Mouse (Mus musculus) heart, adult 2 months (tissue): Measurements from ENCODE around the gene Crybg2. TPM values are rescaled to one million over a fixed set of nuclear protein-coding genes. Genes with fewer than 3 reads are reported as not detected.

Experiments
- DNase-seq, 2 experiments: peaks; one replicate each; pipeline ENCODE4 v3.0.0; 2021
- H3K27ac ChIP-seq: fragments of 200-600 bp; 2 replicates; pipeline ENCODE4 v1.8.1; 2022
- H3K27me3 ChIP-seq: fragments of 200-500 bp; 2 replicates; pipeline ENCODE4 v1.6.1; 2012; ENCODE audit warnings: mild to moderate bottlenecking, low read length, inconsistent platforms, mixed read lengths; ENCODE audit not compliant: control insufficient read depth, insufficient read depth
- H3K36me3 ChIP-seq: fragments of 200-500 bp; 2 replicates; pipeline ENCODE4 v1.6.1; 2012; ENCODE audit warnings: low read length, inconsistent platforms; ENCODE audit not compliant: control insufficient read depth, insufficient read depth
- H3K4me1 ChIP-seq: fragments of 200-500 bp; 2 replicates; pipeline ENCODE4 v1.6.1; 2011; ENCODE audit warnings: low read length; ENCODE audit not compliant: control insufficient read depth, insufficient read depth
- H3K4me3 ChIP-seq: fragments of 200-600 bp; 2 replicates; pipeline ENCODE4 v1.8.1; 2022
- H3K79me2 ChIP-seq: fragments of 200-500 bp; replicated peaks from 2 replicates; pipeline ENCODE4 v1.6.1; 2012; ENCODE audit warnings: mild to moderate bottlenecking, inconsistent platforms, low read length, moderate library complexity, mixed read lengths; ENCODE audit not compliant: control insufficient read depth, insufficient read depth
- H3K9ac ChIP-seq: fragments of 200-500 bp; 2 replicates; pipeline ENCODE4 v1.6.1; 2012; ENCODE audit warnings: low read depth, mild to moderate bottlenecking, control low read depth, inconsistent platforms, low read length, mixed read lengths
- CTCF ChIP-seq: fragments of 200-600 bp; IDR thresholded peaks from 2 replicates; pipeline ENCODE4 v1.8.1; 2022; ENCODE audit warnings: antibody characterized with exemption, mild to moderate bottlenecking, moderate library complexity
- EP300 ChIP-seq: fragments of 200-500 bp; IDR thresholded peaks from 2 replicates; pipeline ENCODE4 v1.6.1; 2011; ENCODE audit warnings: low read depth, low read length, control low read depth; ENCODE audit not compliant: insufficient read depth
- POLR2A ChIP-seq: fragments of 200-500 bp; IDR thresholded peaks from 2 replicates; pipeline ENCODE4 v1.6.1; 2011; ENCODE audit warnings: mild to moderate bottlenecking, low read depth, low read length, control low read depth; ENCODE audit not compliant: insufficient read depth
- whole genome bisulfite sequencing: fragments of 180-500 bp; shearing (Covaris S2); methylation state at CpG from one replicate; pipeline ENCODE4 v1.1.7; 2018; 5-methylcytosine and 5-hydroxymethylcytosine counted together
- intact Hi-C: fragments of 180-260 bp; cut with DNase I; formaldehyde crosslinking; loops from one replicate; pipeline ENCODE4 v1.15.1; 2025
- polyA plus RNA-seq: library from polyadenylated mRNA; depleted of rRNA; stranded (reverse); fragments of >200 nt; gene quantifications from 2 replicates; pipeline ENCODE4 v1.2.3, GENCODE M21; 2012
- total RNA-seq, 2 experiments: library from RNA; stranded (reverse); gene quantifications; 2 replicates each; pipeline ENCODE4 v1.2.3; 2021

Crybg2 gene
- total and polyA plus RNA-seq, 3 experiments, result 0.49 TPM; not detected in 2

- peak in 1 of 2 experiments; percentile 65 for DNase-seq
- H3K9ac ChIP-seq, result no peak within 1 kb of the TSS
- H3K36me3 ChIP-seq, result no peaks in the 10 kb centered on the region
- 0 out of 2 replicates have a peak, but pooled peaks have one; percentile 15 for TF ChIP-seq POLR2A
- TF ChIP-seq CTCF, result no peak
- no peak for TF ChIP-seq EP300
- H3K27ac ChIP-seq, result no peak within 1 kb of the TSS
- no peaks in the 10 kb centered on the region; the same call in 1 of the 2 replicates for H3K4me1 ChIP-seq
- no peak within 1 kb of the TSS for H3K4me3 ChIP-seq
- no peaks in the 10 kb centered on the region for H3K27me3 ChIP-seq
- intact Hi-C loops, result no loop called here
- WGBS, result 58% methylated on average over 3 of the region's 3 CpGs
- no peaks in the 10 kb centered on the region for H3K79me2 ChIP-seq
Measured at GRCm38 (mm10) chr4:134094923-134095547, 34.4 kb downstream of the Crybg2 start, which contains the start of gene Cd52. Gene Cd52 (minus strand): TSS chr4:134095082.

GRCm38 (mm10) chr4:134096120-134096519, 35.5 kb downstream of the Crybg2 start:
- Histone ChIP-seq H3K27me3 (no peaks in the 10 kb centered on the region), H3K9ac (no peak overlapping the region), H3K27ac (no peak overlapping the region), H3K4me1 (no peaks in the 10 kb centered on the region; the same call in 1 of the 2 replicates), H3K36me3 (no peaks in the 10 kb centered on the region), H3K79me2 (no peaks in the 10 kb centered on the region), H3K4me3 (no peak overlapping the region)
- DNase-seq, result no peak
- 76% methylated on average over 3 of the region's 3 CpGs for WGBS
- intact Hi-C loops, result no loop called here
- TF ChIP-seq CTCF (no peak), EP300 (no peak), POLR2A (no peak)

DNA sequence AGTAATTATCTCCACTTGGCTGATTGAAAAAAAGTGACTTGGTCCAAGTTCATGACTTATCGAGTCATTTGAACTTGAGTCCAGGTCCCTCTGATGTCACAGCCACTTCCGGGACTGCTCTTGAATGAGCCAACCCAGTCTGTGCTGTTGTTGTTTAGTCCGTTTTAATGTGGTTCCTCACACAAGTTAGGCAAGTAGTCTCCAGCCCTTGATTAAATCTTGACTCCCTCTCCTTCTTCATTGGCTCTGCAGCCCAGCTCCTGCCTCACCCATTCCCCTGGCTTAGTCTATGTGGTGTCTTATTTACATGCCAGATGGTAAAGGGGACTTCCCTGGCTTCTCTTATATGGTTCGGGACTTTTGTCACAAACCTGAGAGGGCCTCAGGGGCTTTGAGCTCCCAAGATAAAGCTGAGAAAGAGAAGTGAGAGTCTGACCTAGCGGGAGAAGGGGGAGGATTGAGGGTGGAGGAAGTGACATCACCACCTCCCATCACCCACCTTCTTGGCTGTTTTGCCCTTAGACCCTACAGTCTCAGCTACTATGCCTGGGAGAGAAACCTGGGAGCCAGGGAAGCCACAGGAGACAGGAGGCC, 36.5 kb downstream of the Crybg2 start:
- no peak overlapping the region for H3K9ac ChIP-seq
- DNase-seq, result peak in 1 of 2 experiments; percentile 47
- no peaks in the 10 kb centered on the region; the same call in 1 of the 2 replicates for H3K4me1 ChIP-seq
- H3K4me3 ChIP-seq, result no peak overlapping the region
- no peaks in the 10 kb centered on the region for H3K27me3 ChIP-seq
- 51% methylated on average over 5 of the region's 5 CpGs for WGBS
- no peak for TF ChIP-seq POLR2A
- TF ChIP-seq CTCF, result no peak
- TF ChIP-seq EP300, result no peak
- H3K36me3 ChIP-seq, result no peaks in the 10 kb centered on the region
- H3K27ac ChIP-seq, result no peak overlapping the region; the same call in 1 of the 2 replicates
- intact Hi-C loops, result no loop called here
- H3K79me2 ChIP-seq, result no peaks in the 10 kb centered on the region

GRCm38 (mm10) chr4:134098628-134099027, 38.0 kb downstream of the Crybg2 start:
- Histone ChIP-seq H3K27ac (no peak overlapping the region), H3K27me3 (no peaks in the 10 kb centered on the region), H3K4me3 (no peak overlapping the region), H3K9ac (no peak overlapping the region), H3K4me1 (no peaks in the 10 kb centered on the region; the same call in 1 of the 2 replicates), H3K36me3 (no peaks in the 10 kb centered on the region), H3K79me2 (no peaks in the 10 kb centered on the region)
- peak in 1 of 2 experiments; percentile 76 for DNase-seq
- WGBS, result 33% methylated on average over 8 of the region's 8 CpGs
- intact Hi-C loops, result no loop called here
- no peak for TF ChIP-seq EP300
- TF ChIP-seq POLR2A, result no peak
- no peak for TF ChIP-seq CTCF

DNA sequence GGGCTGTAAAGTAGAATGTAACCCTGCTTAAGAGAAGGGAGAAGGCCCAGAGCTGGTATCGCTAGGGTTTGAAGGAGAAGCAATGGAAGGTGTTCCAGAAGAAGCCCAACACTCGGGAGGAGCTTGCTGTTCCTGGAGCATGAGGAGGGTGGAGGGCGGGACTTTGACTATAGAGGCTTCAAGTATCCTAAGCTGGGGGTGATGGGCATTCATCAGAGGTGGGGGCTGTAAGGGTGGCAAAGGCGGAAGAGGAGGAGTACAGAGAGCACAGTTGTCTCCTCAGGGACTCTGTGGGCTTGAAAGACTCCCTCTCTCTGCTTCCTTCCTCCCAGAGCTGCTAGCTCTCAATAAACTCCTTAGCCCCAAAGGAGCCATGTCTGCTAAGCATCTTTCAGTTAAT, 39.6 kb downstream of the Crybg2 start:
- Histone ChIP-seq H3K36me3 (no peaks in the 10 kb centered on the region), H3K79me2 (no peaks in the 10 kb centered on the region), H3K9ac (no peak overlapping the region), H3K4me1 (no peaks in the 10 kb centered on the region; the same call in 1 of the 2 replicates), H3K4me3 (no peak overlapping the region), H3K27ac (no peak overlapping the region), H3K27me3 (no peaks in the 10 kb centered on the region)
- TF ChIP-seq EP300, result no peak
- TF ChIP-seq CTCF, result no peak
- no peak for TF ChIP-seq POLR2A
- no peak for DNase-seq
- 79% methylated on average over 4 of the region's 4 CpGs for WGBS
- intact Hi-C loops, result no loop called here
